Mouse (Mus musculus): ENCODE results near the gene Hspa12b.
A peak's percentile ranks its signal among the peaks of the same experiment; 100 is the strongest.
"Not testable (repeated sequence)": the region's sequence is repeated elsewhere in the genome, so short reads cannot be mapped to it uniquely, and the experiment has no call there.

Gene Hspa12b

DNA sequence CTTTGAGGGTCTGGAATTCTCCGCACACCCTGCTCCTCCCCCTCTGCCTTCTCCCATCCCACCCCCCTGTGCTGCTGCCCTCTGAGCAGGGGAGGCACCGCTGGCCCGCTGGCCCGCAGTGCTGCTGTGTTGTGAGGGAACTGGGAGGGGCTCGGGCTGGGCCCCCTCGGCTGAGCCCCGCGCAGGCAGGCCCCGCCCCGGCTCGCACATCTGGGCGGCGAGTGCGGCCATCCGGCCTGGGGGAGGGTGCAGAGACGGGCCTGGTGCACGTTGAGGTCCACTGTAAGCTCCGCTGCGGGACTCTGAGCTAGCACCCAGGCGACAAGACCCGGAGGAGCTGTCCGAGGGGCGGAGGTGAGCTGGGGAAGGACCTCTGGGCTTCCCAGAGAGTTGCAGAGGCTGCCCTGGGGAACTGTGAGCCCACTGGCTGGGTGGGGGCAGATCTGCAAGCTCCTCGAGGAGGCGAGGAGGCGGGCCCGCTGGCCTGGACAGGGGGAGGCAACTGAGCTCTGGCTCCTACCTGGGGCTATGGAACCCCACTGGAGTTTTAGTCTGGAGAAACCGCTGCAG lies at the start of gene Hspa12b:
Gene Hspa12b (plus strand): TSS at position 120 of the 570 bp plus-strand sequence.
- no peak for DNase-seq (ENCODE audit: low spot score in 2 of 2)

DNA sequence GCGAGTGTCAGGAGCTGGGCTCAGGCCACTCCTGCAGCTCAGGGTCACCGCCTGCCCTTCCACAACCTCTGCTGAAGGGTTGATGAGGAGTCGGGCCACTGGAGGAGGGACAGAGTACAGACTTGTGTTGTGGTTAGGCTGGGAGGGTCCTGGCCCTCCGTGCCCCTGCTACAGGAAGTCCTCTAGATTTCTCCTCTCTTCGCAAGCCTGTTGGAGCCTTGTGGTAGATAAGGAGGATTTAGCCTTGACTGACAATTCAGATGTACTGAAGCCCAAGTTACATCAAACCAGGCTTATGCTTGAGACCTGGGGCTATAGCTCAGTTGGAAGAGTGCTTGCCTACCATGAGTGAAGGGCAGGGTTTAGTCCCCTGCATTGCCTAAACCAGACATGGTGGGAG lies 46.6 kb upstream of the Hspa12b start:
- DNase-seq (ENCODE audit: low spot score in 2 of 2) = no peak

DNA sequence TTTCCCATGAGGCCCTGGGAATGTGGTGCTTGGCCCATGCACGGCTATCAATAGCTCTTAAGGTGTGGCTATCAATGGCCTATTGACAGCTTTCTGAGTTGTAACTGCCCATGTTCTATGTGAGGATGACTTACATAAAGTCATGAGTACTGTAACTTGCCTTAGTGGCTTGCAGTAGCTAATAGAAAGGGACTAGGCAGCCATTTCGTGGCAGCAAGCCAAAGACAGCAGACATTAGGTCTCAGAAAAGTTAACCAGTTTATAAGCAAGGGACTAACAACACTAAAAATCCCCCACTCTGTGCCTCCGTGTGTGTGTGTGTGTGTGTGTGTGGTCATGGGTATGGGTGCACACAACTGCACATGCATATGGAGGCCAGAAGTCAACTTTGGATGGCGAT lies 42.9 kb upstream of the Hspa12b start:
- DNase-seq (ENCODE audit: low spot score in 2 of 2) = no peak

DNA sequence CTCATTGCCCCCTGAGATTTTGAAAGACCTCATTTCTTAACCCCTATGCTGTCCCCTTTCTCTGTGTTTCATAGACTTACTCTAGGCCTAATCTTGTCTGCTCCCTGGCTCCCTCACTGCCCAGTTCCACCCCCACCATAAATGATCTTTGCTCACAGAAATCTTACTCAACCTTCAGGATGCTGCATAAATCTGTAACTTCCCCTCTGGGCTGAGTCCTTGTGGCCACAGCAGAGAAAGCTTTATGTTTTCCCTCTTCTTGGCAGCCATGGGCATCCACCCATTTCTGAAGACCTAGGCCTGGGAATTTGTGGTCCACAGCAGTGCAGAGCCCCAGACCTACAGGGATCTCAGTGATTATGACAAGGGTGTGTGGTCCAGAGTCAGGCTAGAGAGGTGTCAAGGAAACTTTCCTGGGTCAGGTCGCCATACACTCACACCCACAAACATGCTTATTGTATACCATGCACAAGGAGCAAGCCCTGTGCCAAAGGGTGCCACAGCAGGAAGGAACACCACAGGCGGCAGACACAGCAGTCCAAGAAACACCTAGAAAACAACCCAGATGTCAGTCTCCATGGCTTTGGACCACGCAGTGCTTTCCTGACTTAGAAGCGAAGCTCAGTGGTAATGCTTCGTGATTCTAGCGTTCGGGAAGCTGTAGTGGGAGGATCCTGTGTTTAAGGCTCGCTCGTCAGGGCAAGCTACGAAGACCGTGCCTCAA lies 40.3 kb upstream of the Hspa12b start, which contains the start of gene Siglec1:
Gene Siglec1 (minus strand): TSS at position 99 of the 724 bp plus-strand sequence.
- no peak for DNase-seq (ENCODE audit: low spot score in 2 of 2)

DNA sequence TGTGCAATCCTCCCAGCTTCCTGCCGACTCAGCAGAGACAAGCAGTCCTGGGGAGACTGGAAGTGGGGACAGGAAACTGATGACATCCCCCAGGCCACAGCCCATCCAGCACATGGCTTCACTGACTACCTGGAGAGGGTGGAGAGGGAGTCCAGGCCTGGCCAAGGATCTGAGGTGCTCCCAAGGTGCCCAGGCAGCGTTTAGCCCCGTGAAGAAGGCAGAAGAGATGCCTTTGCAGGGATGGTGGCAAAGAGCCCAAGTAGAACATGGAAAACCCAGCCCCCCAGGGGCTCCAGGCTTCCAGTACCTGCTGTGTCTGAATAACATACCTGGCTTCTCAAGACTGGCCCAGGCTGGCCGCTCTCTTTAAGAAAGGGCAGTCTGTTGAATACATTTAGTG lies 38.5 kb upstream of the Hspa12b start:
- no peak for DNase-seq (ENCODE audit: low spot score in 2 of 2)

DNA sequence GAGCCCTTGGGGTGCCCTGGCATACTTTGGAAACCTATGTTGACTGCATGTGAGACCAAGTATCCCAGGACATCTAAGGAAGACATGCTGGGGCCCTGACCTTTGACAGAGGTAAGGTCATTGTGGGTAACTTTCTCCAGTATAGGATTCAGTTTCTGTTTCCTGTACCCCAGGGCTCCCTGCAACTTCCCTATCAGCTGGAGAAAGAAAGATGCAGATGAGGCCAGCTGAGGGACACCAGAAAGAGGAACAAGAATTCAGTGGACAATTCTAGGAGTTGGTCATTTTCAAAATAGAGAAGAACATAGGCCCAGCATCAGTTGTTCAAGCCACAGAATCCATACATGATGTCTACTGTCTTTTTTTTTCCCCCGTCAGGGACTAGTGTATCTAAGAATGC lies 37.4 kb upstream of the Hspa12b start:
- no peak for DNase-seq (ENCODE audit: low spot score in 2 of 2)

DNA sequence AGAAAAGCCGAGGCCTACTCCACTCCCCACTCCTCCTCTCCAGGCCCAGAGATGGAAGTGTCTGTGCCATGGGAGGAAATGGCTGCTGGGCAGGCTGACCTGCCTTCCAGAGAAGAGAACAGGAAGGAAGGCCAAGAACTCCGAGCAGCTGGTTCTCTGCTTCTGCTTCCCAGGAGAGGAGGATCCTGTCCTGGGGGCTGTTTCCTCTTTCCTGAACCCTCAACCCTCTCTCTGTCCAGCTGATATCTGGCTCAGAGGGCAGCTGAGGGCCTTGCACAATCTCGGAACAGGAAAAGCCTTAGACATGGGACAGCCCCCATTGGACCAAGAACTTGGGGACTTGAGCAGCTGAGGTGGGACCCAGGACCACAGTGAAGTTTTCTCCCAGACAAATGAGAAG lies 36.2 kb upstream of the Hspa12b start:
- DNase-seq (ENCODE audit: low spot score in 2 of 2) = no peak

DNA sequence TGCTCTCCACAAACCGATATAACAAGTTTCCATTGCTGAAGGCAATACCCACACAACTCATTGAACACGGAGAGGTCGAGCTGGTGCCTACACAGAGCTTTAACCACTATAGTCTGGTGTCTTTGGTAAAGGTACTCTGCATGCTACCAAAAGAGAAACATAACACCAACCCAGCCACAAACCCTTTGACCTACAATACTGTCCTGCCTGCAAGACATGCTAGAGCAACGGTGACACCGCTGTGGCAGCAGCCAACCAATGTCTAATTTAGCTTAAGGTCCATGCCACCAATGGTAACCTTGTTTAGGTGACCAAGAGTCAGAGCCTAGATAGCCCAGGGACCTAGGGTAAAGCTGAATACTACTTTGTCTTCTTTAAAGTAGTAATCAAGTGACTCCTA lies 33.5 kb upstream of the Hspa12b start:
- no peak for DNase-seq (ENCODE audit: low spot score in 2 of 2)

DNA sequence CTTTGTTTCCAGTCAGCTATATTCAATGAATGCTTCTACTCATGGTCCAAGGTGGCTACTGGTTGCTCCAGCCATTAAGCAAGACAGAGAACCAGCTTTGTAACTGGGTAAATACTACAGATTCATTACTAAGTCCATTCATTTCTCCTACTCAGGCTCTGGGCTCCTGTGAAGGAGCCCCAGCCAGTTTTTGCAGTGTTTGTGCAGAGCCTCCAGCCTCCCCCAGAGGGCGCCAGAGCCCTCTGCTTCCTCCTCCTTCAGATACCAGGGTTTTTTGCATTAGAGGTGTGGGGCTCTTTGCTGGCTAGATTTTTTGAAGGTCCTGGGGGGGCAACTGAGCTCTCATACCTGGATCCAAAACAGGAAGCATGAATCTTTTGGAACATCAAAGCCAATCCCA lies 32.3 kb upstream of the Hspa12b start:
- peak; percentile 84 to 87 for DNase-seq (ENCODE audit: low spot score in 2 of 2)

DNA sequence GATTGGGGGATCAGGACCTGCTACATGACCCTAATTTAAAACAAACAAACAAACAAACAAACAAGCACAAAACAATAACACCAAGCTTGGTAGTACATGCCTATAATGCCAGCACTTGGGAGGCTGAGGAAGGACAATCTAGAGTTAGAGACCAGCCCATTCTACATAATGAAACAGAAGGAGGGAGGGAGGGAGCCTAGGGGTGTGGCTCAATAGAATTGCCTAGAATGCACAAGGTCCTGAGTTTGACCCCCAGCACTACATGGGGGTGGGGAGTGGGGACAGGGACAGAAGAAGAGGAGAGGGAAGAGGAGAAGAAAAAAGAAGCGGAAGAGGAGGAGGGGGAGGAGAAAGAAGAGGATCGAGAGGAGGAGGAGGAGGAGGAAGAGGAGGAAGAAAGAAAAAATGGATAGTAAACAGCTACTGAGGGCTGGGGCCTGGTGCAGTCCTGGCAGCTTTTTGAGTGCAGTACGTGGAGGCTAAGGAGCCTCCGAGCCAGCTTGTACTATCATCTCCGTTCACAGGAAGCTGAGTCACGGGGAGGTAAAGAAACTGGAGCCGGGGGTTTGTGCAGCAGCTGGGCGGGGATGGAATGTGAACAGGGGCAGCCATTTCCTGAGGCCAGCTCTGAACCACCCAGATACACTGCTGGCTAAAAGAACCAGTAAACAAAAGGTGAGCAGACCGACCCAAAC lies 30.8 kb upstream of the Hspa12b start:
- peak; percentile 29 to 34 for DNase-seq (ENCODE audit: low spot score in 2 of 2)

DNA sequence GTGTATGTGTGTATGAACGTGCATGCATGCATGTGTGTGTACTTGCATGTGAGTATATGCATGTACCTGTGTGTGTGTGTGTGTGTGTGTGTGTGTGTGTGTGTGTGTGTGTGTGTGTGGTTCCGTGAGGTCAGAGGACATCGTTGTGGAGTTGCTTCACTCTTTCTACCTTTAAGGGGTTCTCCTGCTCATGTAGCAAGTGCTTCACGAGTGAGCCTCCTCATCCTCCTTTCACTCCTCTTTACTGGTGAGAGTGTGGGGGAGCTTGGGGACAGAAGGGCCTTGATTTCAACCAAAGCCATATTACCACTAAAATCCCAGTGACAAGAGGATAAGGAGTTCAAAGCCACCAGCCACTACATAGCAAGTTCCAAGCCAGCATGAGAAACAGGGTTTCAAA lies 30.0 kb upstream of the Hspa12b start:
- no peak for DNase-seq (ENCODE audit: low spot score in 2 of 2)

DNA sequence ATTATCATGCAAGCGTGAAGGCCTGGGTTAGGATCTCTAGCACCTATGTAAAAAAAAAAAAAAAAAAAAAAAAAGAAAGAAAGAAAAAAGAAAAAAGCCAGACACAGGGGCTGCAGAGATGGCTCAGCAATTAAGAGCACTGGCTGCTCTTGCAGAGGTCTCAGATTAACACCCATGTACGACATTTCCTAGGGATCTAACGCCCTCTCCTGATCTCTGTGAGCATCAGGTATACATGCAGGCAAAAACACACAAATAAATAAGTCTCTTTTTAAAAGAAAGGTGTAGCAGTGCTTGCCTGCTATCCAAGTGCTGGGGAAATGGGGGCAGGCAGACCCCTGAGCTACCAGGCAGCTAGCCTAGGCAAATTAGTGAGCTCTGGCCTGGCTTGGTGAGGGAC lies 25.6 kb upstream of the Hspa12b start:
- no peak for DNase-seq (ENCODE audit: low spot score in 2 of 2)

DNA sequence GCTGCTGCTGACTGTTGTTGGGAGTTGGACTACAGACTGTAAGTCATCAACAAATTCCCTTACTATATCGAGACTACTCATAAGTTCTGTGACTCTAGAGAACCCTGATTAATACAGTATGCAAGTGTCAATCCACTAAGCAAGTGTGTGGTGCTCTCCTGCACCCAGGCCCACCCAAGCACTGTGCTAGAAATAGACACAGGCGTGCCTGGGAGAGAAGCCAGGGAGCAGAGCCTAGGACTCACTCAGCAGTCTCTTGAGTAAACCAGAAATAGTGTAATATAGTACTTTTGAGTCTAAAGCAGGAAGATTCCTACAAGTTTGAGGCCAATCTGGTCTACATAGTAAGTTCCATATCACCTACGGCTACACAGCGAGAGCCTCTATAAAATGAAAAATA lies 23.1 kb upstream of the Hspa12b start:
- no peak for DNase-seq (ENCODE audit: low spot score in 2 of 2)

DNA sequence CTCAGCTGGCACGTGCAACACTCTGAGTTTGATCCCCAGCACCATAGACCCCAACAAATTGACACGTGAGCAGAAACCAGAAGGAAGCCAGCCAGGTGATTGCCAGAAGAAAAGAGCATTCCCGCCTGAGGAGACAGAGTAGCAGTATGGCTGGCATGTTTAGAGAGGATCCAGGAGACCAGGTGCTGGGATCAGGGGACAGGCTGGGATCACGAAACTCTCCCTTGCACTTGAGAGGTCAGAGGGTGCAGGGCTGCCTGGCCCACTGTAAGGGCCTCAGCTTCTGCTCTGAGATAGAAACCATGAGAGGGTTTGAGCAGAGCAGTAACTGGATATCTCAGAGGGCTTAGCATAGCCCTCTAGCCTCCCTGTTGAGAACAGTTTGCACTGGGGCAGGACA lies 22.0 kb upstream of the Hspa12b start:
- DNase-seq (ENCODE audit: low spot score in 2 of 2) = not testable (repeated sequence)

DNA sequence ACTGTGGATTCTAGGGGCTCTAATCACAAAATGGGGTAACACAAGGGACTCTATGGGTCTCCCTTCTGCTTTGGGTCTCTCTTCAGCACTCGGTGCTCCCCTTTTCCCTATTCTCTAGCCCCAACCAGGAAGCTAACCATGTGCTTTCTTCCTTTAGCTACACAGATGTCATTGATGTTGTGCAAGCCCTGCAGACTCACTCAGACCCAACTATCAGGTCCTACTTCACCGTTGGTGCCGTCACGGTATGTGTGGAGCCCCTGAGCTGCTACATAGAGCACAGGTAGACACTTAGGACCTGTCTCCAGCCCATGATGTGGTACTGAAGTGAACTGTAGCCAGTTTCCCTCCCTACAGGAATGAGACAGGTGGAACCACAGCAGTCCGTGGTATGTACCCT lies 21.1 kb upstream of the Hspa12b start:
- no peak for DNase-seq (ENCODE audit: low spot score in 2 of 2)

DNA sequence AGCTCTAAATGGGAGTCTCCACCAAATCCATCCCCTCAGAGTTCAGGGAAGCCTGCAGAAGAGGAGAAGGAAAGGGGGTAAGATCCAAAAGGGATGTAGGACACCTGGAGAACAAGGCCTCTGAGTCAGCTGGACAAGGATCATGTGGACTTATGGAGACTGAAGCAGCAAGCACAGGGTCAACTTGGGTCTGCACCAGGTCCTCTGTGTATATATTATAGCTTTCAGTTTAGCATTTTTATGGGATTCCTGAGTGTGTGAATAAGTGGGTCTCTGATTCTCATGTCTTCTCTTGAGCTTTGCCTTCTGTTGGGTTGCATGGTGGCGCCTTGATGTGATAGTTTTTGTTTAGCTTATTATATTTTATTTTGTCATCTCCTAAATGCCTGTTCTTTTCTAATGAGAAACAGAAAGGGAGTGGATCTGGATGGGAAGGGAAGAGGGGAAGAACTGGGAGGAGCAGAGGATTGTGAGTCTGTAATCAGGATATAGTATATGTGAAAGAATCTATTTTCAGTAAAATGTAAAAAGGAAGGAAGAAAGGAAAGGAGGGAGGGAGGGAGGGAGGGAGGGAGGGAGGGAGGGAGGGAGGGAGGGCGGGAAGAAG lies 8.0 kb upstream of the Hspa12b start:
- no peak for DNase-seq (ENCODE audit: low spot score in 2 of 2)

DNA sequence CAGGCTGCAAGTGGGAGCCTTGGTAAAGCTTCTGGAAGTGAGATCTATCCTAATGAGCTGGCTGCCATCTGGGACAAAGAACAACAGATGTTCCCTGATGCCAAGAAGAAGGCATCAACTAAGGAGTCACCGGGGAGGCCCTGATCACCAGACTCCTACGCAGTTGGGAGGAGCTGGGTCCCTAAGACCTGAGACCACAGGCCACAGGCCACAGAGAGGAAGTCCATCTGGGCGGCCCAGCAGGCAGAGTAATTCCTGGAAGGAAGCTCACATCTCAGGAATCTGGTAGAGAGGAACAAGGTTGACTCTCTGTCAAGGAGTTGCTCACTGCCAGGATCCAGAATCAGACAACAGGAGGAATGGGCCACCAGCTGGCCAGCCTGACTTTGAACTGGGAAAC lies 2.9 kb upstream of the Hspa12b start:
- DNase-seq (ENCODE audit: low spot score in 2 of 2) = no peak

DNA sequence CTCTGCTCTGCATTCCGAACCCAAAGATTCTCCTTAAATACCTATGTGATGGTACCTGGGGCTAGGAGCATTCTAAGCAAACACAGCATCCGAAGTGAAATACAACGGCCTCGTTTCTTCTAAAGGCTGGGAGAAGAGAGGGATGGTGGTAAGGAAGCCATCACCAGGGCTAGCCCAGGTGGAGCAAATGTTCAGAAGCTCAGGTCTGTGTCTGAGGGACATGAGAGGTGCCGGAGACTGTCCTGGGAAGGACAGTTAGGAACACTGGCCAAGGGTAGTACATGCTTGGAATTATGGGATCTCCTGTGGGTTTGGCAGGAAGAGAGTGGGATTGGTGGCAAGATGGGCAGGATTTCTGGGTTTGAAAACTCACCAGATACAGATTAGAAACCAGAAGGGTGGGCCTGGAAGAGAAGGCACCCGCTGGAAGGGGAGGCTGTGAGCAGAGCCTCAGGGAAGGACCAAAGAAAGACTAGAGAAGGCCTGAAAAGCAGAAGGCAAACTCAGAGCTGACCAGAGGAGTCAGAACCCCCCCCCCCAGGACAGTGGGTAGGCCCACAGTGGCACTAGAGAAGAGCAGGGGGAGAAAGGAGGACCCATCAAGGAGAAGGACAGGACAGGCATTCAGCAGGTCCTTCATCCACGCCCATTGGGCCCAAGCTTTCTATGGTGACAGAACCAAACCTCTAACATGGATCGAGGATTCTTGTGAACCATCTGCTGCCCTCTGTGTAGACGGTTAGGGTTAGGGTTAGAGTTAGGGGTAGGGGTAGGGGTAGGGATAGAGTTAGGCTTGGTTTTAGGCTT lies 1.7 kb upstream of the Hspa12b start:
- DNase-seq (ENCODE audit: low spot score in 2 of 2) = no peak

DNA sequence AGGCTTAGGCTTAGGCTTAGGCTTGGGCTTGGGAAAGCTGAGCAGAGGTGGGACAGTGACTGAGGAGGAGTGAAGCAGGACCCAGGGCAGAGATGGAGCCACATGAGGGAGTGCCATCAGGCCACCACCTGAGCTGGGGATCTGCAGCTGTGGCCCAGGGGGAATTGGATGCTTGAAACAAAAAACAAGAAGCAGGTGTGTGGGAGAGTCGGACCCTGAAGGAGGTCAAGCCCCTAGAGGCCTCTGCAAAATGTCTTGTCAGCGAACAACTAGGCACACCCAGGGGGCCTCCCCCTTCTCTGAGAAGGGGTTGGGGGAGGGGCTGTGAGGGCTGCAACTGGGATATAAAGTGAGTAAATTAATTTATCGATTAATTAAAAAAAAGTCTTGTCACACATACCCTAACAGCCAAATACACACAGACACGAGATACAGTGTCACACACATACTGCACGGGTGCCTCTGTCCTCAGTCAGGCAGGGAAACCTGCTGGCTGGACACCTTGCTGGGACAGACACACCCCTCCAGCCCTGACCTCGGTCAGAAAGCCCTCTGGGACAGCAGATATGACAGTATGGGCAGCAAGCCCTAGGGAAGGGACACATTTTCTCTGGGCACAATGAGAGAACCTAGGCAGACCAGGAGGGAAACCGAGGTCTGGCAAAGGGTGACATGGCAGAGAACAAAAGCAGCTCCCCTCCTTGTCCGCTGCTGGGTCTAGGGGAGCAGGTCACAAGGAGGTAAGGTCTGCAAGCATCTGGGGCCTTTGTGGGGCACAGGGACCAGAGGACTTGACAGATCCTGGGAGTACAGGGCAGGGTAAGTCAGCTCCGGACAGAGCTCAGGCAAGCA lies 890 bp upstream of the Hspa12b start:
- DNase-seq (ENCODE audit: low spot score in 2 of 2) = no peak

DNA sequence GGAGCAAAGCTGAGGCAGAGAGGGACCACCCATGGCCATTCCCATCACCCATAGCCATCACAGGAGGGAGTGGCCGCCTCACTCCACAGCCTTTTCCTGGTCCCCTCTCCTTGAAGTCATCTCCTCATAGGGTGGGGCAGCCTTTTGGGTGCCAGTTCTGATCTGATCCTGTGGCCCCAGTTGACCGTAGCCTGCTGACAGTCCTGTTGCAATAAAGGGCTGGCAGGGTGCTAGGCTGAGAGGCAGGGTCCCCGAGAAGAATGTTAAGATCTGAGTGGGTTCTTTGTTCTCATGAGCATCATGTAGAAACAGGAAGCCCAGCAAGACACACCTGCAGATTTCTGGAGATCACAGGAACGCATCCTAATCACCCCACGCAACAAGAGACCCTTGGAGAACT lies 1.1 kb downstream of the Hspa12b start:
- no peak for DNase-seq (ENCODE audit: low spot score in 2 of 2)

DNA sequence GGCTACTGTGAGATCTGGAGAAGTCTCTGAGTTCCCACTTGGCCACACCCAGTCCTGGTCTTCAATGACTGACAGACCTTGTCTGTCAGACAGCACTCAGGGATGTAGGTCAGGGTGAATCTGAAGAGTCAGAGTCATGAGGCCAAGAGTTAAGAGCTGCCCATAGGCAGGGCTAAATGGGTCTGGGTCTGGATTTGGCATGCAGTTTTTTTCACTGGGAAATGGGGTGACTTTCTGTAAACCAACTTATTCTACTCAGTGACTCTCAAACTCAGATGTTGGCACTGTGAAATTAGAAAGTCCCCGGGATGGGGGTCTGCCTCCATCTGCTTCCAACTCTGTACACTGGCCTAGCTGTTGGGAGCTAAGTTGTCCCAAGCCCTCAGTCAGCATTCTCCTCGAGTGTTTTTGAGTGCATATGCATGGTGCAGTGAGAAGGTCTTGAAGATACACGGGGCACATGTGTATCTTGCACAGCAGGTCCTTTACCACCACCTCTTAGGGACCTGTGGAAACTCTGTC lies 1.6 kb downstream of the Hspa12b start:
- no peak for DNase-seq (ENCODE audit: low spot score in 2 of 2)
